Mouse (Mus musculus): ENCODE data around the gene Tmem106c.

Gene Tmem106c

DNA sequence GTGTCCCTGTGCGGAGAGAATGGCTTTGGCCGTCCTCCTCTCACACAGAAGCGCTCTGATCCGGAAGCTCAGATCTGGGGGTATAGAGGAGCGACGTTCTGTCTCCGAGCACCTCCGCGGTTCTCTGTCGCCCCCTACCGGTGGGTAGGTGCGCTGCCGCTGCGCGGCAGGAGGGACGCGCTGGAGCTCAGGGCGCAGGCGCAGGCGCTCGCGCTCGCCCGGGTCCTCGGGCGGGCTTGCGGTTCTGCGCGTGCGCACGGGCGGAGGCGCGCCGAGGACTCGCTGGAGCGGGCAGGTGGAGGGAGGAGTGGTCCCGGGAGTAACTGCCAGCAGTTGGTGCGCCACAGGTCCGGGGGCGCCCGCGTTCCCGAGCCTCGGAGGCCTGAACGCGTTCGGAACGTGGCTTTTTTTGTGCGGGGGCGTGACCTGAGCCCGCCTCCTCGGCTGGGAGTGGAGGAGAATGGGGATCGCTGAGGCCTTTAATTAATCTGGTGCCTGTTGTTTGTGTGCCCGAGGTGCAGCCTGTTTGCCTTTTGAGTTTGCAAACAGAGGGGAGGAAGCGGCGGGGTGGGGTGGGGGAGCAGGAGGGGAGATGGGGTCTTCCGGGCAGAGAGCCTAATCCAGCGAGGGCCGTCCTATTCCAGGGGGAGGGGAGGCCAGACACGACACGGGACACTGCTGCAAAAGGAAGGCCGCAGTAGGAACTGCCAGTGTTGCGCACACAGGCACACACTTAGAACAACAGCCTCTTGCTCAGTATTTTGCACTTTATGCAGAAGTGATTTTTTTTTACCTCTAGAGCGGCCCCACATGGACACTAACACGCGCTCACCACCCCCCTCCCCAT, at the start of gene Tmem106c:
Gene Tmem106c, plus strand, starts transcription at position 212 of the 847 bp plus-strand sequence.
- peak; percentile 87 to 90 for DNase-seq

GRCm38 (mm10) chr15:97914331-97914747, 49.7 kb upstream of the Tmem106c start:
- no peak for DNase-seq

DNA sequence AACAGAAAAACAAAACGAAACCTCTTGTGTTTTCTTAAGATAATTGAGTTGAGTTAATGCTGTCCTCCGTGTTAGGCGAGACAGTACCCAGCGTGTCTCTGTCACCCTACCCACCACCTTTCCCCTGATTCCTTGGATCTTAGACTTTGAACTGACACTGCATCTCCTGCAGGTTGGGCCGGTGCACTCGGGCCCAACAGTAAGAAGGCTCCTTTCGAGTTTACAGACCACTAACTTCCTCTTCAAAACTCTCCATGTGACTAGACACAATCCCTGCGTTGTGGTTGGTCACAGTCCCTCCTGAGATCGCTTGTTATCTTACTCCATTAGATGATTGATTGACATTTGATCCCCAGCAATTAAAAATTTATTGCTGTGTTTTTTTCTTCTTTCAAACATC, 46.0 kb upstream of the Tmem106c start:
- DNase-seq, result no peak

DNA sequence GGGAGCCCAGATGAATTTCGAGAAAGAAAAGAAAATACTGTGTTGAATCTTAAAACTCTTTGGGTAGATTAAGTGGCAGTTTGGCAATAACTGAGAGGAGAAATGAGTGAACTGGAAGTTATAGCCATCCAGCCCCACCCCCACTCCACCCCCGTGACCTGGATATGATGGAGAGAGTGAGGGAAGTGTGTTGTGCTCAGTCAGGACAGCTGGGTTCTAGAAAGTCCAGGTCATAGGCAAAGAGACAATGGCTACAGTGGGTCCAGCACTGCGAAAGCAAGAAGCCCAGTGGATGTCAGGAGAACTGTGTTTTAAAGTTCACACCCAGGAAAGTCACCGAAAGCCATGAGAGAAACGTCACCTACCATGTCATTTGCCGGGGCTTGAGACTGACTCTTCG, 44.8 kb upstream of the Tmem106c start:
- DNase-seq, result no peak

- no peak for DNase-seq
These were observed 43.7 kb upstream of the Tmem106c start for GRCm38 (mm10) chr15:97920306-97920705.

- DNase-seq, result no peak
These were observed 42.2 kb upstream of the Tmem106c start for GRCm38 (mm10) chr15:97921796-97922195.

GRCm38 (mm10) chr15:97922421-97922820, 41.6 kb upstream of the Tmem106c start:
- DNase-seq, result no peak

DNA sequence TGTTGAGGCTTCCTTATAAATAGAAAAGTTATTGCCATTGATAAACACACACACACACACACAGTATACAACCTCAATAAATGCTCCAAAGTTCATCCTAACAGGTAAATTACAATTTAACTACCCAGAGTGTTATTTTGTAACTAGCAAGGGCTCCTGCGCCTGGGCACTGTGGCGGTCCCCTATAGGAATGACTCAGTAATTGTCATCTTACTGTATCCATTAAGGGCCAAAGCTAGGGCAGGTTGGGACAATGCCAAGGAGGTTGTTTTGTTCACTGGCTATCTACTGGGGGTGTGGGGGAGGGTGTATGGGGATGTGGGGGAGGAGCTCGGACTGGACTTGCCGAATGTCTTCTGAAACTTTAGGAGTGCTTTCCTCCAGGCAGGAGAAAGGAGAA, 37.0 kb upstream of the Tmem106c start:
- DNase-seq, result no peak

GRCm38 (mm10) chr15:97927821-97928220, 36.2 kb upstream of the Tmem106c start:
- no peak for DNase-seq

DNA sequence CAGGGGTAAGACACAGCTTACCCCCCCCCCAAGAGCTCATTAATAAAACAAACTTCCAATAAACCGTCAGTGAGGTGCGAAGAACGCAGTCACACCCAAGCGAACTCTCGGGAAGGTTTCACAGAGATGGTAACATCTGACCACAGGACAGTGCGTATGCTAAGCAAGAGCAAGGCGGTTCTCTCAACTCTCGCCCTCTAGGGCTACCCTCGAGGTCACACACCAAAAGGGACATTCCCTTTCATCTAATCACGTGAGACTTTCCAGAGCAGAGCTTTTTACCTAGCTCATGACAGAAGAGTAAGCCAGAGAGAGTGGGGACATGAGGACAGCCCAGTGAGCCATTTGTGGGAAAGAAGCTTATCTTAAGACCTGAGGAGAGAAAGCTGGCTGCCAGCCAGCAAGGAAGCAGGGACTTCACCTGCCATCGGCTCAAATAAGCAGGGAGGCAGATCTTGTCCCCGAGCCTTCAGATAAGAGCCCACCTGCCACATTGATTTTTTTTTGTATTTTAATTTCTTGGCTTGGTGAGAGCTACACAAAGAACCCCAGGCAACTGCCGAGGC, 34.7 kb upstream of the Tmem106c start:
- no peak for DNase-seq

- no peak for DNase-seq
These were observed 31.6 kb upstream of the Tmem106c start for GRCm38 (mm10) chr15:97932441-97932840.

GRCm38 (mm10) chr15:97938580-97938979, 25.4 kb upstream of the Tmem106c start:
- no peak for DNase-seq

GRCm38 (mm10) chr15:97940088-97940487, 23.9 kb upstream of the Tmem106c start:
- DNase-seq, result no peak

- no peak for DNase-seq
These were observed 22.7 kb upstream of the Tmem106c start for GRCm38 (mm10) chr15:97941306-97941705.

GRCm38 (mm10) chr15:97942538-97942937, 21.5 kb upstream of the Tmem106c start:
- no peak for DNase-seq

DNA sequence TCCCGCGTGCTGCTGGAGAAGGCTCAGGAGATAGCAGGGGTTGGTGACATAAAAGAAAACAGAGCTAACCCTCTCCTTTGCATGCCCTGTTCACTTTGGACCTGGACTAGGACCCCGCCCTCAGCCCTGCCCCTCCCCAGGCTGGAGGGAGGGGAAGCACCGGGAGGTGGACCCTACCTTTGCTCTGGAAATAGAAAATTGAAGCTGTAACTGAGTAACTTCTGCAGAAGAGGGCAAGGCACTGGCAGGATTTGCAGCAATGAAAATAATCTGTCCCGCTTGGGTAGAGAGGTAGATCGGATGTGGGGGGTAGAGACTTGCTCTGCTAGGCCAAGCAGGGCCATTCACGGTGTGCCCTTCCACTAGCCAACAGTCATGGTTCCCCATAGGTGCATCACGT, 20.6 kb upstream of the Tmem106c start:
- no peak for DNase-seq

- DNase-seq, result no peak
These were observed 19.0 kb upstream of the Tmem106c start for GRCm38 (mm10) chr15:97944919-97945574.

DNA sequence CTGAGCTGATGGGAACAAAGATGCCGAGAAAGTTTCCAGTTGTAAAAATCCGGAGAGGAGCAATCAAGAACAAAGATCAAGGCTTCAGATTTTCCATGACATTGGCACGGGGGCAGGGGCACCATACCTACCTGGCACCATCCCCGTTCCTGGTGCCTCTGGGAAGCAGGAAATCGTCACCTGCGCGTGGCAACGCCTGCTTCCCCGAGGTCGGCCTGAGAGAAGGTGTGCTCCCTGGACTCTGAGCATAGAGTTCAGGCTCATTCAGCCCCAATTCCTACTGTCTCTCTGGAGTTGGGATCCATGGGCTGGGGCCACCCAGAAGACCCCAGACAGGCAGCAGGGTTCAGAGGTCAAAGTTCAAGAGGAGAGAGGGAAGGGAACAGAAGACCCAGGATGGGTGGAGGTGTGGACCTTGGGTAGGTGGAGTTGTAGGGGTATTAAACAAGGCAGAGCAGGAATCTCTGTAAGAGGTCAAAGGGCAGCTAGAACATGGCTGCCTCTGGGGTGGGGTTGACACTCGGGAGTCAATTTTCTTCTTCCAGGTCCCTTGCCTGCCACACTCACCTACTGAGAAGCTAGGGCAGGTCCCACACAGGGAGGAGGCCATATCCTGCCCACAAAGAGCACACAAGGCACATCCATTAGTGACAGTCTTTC, 18.2 kb upstream of the Tmem106c start:
- no peak for DNase-seq

GRCm38 (mm10) chr15:97948720-97949119, 15.3 kb upstream of the Tmem106c start:
- no peak for DNase-seq

- no peak for DNase-seq
These were observed 14.3 kb upstream of the Tmem106c start for GRCm38 (mm10) chr15:97949706-97950105.

GRCm38 (mm10) chr15:97950240-97950639, 13.8 kb upstream of the Tmem106c start:
- DNase-seq, result no peak

GRCm38 (mm10) chr15:97952137-97952888, 11.7 kb upstream of the Tmem106c start:
- DNase-seq, result peak in 1 of 2 experiments; percentile 55

DNA sequence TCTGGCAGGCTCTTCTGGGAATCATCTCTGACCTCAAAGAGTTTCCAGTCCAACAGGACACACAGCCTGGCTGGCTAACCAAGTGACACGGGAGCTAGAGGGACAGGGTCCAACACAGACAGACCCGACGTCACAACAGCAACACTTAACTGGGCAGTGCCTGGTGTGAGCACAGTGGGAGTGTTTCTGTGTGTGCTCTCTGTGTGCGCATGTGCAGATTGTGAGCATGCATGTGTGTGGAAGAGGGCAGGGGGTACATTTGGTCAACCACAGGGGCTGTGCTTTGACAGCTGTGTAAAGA, 11.2 kb upstream of the Tmem106c start:
- no peak for DNase-seq

All from spleen, adult 18-20 months (tissue).